ENCODE assay signal across 13 mouse cellular contexts in the genomic region with DNA sequence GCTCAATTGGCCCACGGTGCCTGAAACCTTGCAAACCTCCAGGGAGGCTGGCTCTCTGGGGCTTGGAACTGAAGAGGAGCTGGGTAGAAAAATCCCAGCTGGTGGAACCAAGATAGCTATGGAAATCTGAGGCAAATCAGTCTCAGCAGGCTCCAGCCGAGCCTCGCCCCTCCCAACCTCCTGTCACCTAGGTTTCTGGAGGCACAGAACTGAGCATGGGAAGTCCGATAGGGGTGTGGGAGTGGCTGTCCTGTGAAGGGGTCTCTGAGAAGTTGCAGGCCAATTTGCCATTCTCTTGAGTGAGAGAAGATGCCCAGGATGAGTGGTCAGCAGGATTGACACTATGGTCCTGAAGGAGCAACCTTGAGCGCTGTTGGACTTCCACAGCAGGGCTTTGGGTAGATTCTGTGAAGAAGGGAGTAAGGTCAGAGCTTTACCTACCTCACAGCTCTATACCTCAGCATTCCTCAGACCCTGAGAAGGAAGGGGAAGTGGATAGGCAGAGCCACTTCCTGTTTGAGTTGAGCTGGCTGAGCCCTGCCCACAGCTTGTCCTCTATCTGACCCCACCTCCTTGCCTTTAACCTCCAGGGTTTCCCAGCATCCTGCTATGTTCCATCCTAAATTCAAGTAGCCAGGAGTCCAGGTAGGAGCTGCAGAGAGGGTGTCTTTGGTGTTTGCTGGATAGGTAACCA. TPM values are rescaled to one million over a fixed set of nuclear protein-coding genes. Genes with fewer than 3 reads are reported as not detected.
DNase-seq lines count a peak whose midpoint lies in the region; ATAC-seq lines count a peak whose summit lies in the region.
"Had no signal": no experiment of that assay in that cellular context is flagged by ENCODE, and none has a peak within 500 bp of the region (broad histone marks: within the 10 kb centered on the region; RNA-seq: fewer than 3 reads in every experiment).

No protein-coding gene starts in this region.

- DNase-seq in A20 (ENCODE audit: low read depth, low spot score) = peak; percentile 40
- DNase-seq in CD4-positive, CD25-positive, alpha-beta regulatory T cell, adult 2 months (ENCODE audit: low read depth, low spot score) = peak; percentile 46
- DNase-seq in monocyte, adult 2 months (ENCODE audit: low read depth in 1 of 2, low spot score in 2 of 2) = peak; percentile 16 to 23
- DNase-seq in layer of hippocampus, adult 8-10 months (ENCODE audit: low spot score in 2 of 2) = no peak
- no peak for DNase-seq in right cerebral cortex, adult 18-20 months
- DNase-seq in left cerebral cortex, adult 8-10 months (ENCODE audit: low spot score in 2 of 2) = no peak
- DNase-seq: kidney, adult 18-20 months; layer of hippocampus, adult 9-11 months; lung, embryonic 14.5 days; spleen, adult 18-20 months had no signal

- ATAC-seq in activated CD4-positive, CD25-positive, alpha-beta regulatory T cell, adult 4 months = peak; percentile 82
- ATAC-seq: midbrain, embryonic 16.5 days had no signal

RNA-seq across cellular contexts. Expression of a gene that starts 8.2 kb away (rescaled TPM):
- not detected for polyA plus RNA-seq in activated CD4-positive, CD25-positive, alpha-beta regulatory T cell, adult 4 months (2017; shearing (Covaris generic))
- under 1 TPM in 3 of 4 experiments, not detected in 1; 0.27 to 0.80 (median 0.45) TPM for total RNA-seq in layer of hippocampus, adult 8-10 months (2022)
- under 1 TPM; 0.30 to 0.64 (median 0.44) TPM for total RNA-seq in left cerebral cortex, adult 8-10 months (2022)
- total RNA-seq: gastrocnemius, adult 18-20 months had no signal
- polyA plus RNA-seq: midbrain, embryonic 16.5 days had no signal

RNA-seq across cellular contexts. Expression of a gene that starts 41.4 kb away (rescaled TPM):
- polyA plus RNA-seq in activated CD4-positive, CD25-positive, alpha-beta regulatory T cell, adult 4 months (2017; shearing (Covaris generic)) = 100 to 1,000 TPM; 770 to 845 TPM
- total RNA-seq in layer of hippocampus, adult 8-10 months (2022) = not detected
- not detected for total RNA-seq in left cerebral cortex, adult 8-10 months (2022)
- total RNA-seq: gastrocnemius, adult 18-20 months had no signal

RNA-seq across cellular contexts. Expression of a gene that starts 42.4 kb away (rescaled TPM):
- polyA plus RNA-seq in activated CD4-positive, CD25-positive, alpha-beta regulatory T cell, adult 4 months (2017; shearing (Covaris generic)) = 10 to 100 TPM; 14.9 to 19.3 TPM
- total RNA-seq in layer of hippocampus, adult 8-10 months (2022) = 10 to 100 TPM; 28.2 to 49.7 (median 35.9) TPM
- 10 to 100 TPM; 28.4 to 30.7 (median 29.0) TPM for total RNA-seq in left cerebral cortex, adult 8-10 months (2022)

RNA-seq across cellular contexts. Expression of a gene that starts 53.8 kb away (rescaled TPM):
- 100 to 1,000 TPM; 802 to 961 TPM for polyA plus RNA-seq in activated CD4-positive, CD25-positive, alpha-beta regulatory T cell, adult 4 months (2017; shearing (Covaris generic))
- 1 to 10 TPM; 1.1 to 3.5 (median 2.0) TPM for total RNA-seq in layer of hippocampus, adult 8-10 months (2022)
- 1 to 10 TPM in 3 of 4 experiments, under 1 TPM in 1; 0.91 to 3.5 (median 1.5) TPM for total RNA-seq in left cerebral cortex, adult 8-10 months (2022)
- polyA plus RNA-seq: midbrain, embryonic 16.5 days had no signal

Comparison
In these comparisons a context has a peak if more than half of its experiments do, and no peak if none do; other contexts are left out.
1. DNase-seq: peak in A20 (single experiment), CD4-positive, CD25-positive, alpha-beta regulatory T cell, adult 2 months (single experiment) and monocyte, adult 2 months (2 of 2); none in layer of hippocampus, adult 8-10 months (0 of 2), right cerebral cortex, adult 18-20 months (single experiment) and left cerebral cortex, adult 8-10 months (0 of 2).